Mouse (Mus musculus): Measurements from ENCODE around the gene Upk2.
"Not testable (repeated sequence)": the region's sequence is repeated elsewhere in the genome, so short reads cannot be mapped to it uniquely, and the experiment has no call there.

Gene Upk2

DNA sequence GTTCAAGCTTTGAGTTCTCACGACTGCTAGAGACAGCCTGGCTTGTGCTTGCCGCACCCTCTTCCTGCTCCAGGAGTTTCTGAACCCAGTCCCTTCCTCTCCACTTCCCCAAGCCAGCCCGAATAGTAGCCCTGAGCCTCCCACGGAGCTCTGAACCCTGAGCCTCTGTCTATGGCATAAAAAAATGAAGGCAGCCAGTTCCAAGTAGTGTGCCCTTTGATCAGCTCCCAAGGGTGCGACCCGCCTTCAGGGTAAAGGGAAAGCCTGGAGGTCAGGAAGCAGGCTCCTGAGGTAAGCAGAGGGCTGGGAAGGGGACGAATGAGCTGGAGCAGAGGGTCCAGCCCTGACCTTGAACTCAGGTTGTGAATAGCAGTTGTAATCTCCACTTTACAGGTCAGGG, 13.4 kb upstream of the Upk2 start:
- DNase-seq (ENCODE audit: low spot score in 2 of 2), result no peak

DNA sequence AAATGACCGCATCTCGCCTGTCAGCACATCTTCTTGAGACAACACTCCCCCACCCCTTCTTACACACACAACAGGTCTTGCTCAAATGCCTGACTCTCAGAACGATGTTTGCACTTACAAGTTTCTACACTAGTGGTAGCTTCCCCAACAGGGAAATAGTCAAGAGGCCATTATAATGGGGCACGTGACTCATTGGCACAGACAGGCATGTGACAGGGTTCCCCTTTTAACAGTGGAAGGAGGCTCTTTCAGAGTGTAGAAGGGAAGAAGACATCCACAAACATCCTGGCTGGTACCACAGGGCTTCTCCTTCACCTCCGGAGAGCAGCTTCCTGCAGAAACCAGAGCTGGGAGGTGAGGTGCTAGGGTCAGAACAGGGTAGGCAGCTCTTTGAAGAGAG, 7.2 kb upstream of the Upk2 start:
- peak in 1 of 2 experiments; percentile 42 for DNase-seq (ENCODE audit: low spot score in 2 of 2)

DNA sequence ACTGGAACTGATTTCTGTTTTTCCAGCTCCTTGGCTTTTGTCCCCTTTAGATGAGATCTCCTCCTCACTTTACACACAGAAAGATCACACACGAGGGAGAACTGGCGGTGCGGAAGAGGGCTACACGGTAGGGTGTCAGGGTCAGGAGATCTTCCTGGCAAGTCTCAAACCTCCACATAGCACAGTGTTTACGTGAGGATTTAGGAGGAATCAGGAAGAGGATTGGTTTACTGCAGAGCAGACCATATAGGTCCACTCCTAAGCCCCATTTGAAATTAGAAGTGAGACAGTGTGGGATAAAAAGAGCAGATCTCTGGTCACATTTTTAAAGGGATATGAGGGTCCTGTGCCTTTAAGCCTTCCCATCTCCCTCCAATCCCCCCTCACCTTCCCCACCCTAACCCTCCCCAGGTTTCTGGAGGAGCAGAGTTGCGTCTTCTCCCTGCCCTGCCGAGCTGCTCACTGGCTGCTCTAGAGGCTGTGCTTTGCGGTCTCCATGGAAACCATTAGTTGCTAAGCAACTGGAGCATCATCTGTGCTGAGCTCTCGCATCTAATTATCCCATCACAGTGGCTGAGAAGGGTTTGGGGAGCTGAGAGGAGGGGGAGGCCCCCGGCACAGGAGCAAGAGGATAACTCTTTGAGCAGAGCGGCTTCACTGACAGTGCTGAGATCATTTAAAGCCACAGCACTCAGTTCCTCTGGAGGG, 2.4 kb upstream of the Upk2 start:
- no peak for DNase-seq (ENCODE audit: low spot score in 2 of 2)

DNA sequence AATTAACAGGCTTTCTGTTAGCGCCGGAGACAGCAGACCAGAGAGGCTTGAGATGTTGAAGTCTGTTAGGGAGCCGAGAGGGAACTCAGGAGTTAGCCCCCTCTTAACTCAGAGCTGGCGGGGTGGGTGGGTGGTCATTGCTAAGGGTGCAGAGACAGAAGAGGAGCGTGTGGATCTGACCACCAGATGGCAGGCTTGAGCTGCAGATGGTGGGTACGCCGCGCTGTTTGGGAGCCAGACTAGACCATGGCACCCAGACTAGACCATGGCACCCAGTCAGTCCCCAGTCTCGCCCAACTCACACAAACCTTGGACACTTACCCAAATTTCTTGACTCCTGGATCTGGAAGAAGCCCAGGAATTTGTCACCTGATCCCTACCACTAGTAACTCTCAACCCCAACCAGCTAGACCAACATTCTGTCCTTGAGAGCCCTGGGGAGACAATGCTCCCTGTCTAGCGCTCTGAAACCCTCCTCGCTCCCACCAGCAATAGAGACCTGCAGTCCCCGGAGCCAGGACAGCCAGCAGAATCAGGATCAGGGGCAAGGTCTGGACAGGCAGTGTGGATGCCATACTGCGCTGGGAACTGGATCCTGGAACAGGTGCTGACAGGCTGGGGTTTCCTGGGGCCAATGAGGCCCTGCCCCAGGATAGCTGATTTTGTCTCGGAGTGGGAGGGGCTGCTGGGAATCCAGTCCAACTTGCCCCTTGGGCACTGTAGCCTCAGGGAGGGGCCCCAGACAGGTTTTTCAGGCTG, 465 bp downstream of the Upk2 start:
- peak; percentile 76 to 85 for DNase-seq (ENCODE audit: low spot score in 2 of 2)

DNA sequence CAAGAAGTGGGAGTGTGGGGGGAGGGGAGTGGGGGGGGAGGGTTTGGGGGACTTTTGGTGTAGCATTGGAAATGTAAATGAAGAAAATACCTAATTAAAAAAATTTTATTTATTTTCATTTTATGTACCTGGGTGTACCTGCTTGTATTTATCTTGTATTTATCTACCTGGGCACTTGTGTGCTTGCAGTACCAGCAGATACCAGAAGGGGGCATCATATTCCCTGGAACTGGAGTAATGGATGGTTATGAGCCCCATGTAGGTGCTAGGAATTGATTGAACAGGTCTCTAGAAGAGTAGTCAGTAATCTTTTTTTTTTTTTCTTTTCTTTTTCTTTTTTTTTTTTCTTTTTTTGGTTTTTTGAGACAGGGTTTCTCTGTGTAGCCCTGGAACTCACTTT, 4.4 kb downstream of the Upk2 start:
- DNase-seq (ENCODE audit: low spot score in 2 of 2), result peak; percentile 18 to 33

DNA sequence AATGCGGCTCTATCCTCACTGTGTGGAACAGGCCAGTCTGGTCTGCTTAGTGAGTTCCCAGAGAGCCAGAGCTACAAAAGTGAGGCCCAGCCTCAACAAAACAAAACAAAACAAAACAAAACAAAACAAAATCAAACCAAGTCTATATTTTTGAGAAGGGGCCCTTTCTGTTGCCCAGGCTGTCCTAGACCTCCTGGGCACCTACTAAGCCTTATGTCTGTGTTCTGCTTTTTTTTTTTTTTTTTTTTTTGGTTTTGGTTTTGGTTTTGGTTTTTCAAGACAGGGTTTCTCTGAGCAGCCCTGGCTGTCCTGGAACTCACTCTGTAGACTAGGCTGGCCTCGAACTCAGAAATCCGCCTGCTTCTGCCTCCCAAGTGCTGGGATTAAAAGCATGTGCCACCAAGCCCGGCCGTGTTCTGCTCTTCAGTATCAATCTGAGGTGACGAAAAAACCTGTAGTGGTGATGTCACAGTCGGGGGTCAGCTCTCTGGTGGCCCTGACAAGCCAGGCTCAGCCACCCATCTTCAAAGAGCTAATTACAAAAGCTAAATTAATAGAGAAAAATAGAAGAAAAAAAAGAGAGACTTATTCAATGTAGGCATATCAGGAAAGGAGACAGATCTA, 10.3 kb downstream of the Upk2 start:
- DNase-seq (ENCODE audit: low spot score in 2 of 2), result not testable (repeated sequence)

DNA sequence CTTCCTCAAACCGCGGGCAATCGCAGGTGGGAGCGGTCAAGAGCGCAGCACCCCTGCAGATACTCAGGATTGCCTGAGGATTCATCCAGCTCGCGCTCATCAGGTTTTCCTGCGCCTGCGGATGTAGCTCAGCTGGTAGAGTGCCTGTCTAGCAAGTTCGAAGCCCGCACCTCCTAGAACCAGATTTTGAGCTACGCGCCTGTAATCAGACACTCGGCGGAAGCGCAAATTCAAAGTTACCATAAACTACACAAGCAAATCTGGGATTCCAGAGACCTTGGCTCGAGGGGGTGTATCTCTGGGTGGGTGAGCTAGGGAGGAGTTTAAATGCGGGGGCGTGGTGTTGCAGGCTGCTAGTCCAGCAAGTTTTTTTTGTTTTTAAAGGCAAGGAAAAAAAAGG, 13.8 kb downstream of the Upk2 start, which contains the start of gene Foxr1:
Foxr1 (minus strand) TSS at position 176 of the 400 bp plus-strand sequence.
- DNase-seq (ENCODE audit: low spot score in 2 of 2), result no peak

DNA sequence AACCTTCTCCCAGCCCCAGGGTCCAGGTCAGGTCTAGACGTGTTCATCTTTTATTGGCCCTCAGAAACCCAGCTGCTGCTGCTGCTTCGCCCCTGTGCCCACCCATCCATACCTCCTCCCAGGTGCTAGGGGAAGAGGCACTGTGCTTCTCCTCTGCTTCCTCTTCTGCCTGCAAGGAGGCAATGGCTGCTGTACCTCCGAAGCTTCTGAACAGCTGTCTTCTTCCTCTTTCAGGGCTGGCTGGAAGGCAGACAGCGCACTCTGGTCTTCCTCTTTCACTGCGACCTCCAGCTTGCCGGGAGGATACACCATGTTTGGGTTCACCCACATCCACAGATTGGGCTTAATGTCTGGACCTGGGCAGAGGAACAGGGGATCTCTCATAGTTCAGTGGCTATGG, 19.0 kb downstream of the Upk2 start:
- peak in 1 of 2 experiments; percentile 48 for DNase-seq (ENCODE audit: low spot score in 2 of 2)

DNA sequence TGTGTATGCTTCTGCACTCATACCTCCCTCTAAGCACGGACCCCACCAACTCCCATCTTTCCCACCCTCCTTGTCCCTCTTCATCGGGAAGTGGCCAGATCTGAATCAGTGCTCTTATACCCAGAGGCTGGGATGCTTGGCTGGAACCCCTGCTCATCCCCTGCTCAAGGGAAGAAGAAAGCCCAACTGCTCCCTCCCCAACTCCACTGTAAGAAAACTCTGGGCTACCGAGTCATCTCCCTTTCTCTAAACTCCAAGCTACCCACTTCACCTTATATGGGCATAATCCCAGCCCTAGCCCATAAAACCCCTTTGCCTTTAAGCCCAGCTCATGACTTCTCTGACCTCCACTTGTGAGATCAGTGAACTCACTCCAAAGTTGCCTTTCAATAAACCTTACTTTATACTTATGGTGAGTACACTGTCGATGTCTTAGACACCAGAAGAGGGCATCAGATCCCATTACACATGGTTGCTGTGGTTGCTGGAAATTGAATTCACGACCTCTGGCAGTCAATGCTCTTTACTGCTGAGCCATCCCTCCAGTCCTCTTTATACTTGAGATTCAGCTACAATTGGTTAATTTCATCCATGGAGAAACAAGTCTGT, 22.1 kb downstream of the Upk2 start:
- DNase-seq (ENCODE audit: low spot score in 2 of 2), result no peak

DNA sequence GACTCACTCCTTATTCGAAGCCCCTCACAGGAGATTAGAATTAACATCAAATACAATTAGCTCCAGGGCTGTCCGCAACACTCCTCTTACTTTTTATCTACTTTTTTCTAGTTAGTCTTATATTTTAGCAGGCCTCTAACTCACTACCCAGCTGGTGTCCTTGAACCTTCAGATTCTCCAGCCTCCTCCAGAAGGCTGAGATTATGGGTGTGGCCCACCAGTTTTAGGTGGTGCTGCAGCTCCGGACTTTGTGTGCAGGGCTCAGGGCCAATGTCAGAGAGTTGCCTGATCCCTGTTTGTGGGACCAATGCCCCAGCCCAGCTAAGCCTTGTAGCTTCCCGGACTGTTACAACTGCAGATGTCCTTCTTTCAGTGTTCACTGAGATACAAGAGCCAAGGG, 31.2 kb downstream of the Upk2 start:
- DNase-seq (ENCODE audit: low spot score in 2 of 2), result no peak

DNA sequence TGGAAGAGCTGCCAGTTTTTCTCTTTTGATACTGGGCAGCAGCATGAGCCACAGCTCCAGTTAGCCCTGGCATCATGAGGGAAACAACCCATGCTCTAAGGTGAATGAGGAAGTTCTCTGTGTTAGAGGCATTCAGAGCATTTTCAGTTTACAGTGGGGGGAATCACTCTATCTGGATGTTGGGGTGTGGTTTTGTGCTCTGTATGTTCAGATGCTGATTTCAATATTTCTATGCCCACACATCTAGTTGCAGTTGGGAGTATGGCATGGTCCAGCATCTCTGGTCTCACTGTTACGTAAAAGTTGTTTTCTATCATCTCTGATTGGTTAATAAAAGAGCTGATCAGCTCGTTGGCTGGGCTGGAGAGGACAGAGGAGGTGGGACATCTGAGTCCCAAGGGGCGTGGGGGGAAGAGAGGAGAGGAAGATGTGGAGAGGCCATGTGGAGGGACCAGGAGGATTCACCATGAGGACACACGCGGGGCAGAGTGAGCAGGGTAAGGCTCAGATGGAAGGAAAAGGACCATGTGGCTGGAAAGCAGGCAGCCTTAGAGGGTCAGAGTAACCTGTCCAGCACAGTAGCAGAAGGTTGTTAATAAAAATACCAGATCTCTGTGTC, 34.4 kb downstream of the Upk2 start:
- no peak for DNase-seq (ENCODE audit: low spot score in 2 of 2)

DNA sequence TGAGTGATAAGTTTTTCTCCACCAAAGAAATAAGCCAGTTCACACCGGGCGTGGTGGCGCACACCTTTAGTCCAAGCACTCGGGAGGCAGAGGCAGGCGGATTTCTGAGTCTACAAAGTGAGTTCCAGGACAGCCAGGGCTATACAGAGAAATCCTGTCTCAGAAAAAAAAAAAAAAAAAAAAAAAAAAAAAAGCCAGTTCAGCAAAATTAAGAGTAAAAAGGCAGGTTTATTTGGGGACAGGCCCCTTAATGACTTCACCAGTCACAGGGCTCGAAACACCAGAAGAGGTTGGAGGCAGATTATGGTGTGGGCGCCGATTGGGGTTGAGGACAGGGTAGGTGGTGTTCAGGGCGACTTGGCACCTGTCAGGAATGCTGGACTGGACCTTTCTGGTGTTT, 35.0 kb downstream of the Upk2 start:
- not testable (repeated sequence) for DNase-seq (ENCODE audit: low spot score in 2 of 2)

DNA sequence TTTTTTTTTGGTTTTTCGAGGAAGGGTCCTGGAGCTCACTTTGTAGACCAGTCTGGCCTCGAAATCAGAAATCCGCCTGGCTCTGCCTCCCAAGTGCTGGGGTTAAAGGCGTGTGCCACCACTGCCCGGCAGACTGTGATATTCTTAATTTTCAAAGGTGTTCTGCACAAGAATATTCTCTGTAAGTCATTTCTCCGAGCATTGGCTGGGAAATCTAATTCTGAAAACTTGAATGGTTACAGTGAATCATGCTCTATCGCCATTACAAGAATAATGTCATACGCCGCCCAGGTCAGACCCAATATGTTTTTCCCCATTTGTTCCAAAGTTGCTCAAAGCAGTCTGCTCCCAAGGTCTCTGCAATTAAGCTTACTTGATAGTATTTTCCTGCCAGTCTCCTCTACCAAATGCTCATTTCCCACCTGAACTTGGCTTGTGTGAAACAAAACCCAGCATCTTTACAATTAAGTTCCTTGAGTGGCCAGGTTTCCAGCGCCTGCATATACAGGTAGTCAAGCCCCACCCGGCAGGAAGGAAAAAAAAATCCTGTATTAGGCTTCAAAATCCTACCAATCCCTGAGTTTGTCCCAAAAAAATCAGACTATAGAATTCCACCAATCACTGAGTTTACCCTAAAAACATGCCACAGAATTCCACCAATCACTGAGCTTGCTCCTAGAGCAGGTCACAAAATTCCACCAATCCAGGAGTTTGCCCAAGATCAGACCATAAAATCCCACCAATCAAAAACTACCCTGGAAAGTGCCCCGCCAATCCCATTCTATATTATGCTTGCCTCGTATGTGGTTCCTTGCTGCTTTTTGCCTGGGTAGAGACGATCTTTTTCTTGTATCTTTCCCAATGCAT, 36.0 kb downstream of the Upk2 start, which contains the start of gene Ccdc84:
Ccdc84 (minus strand) TSS at position 51 of the 867 bp plus-strand sequence.
- no peak for DNase-seq (ENCODE audit: low spot score in 2 of 2)

DNA sequence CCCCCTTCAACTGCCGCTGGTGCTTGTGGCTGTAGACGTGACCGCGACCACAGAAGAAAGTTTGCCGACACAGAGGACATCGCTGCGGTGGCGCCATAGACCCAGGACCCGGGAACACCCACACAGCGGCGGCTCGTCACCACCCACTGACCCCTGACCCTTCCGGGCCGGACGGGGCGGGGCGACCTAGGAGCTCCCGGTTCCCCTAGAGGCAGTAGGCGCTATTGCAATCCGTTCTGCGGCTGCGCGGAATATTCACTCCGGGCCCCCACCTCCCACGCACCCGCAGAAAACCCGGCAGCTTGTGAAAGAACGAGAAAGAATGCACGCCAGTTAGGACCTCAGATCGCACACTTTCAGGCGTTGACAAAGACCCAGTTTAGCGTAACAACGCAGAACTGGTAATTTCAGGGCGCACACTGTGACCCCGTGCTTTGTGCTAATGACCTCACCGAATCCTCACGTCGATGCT, 36.8 kb downstream of the Upk2 start:
- DNase-seq (ENCODE audit: low spot score in 2 of 2), result peak; percentile 95

DNA sequence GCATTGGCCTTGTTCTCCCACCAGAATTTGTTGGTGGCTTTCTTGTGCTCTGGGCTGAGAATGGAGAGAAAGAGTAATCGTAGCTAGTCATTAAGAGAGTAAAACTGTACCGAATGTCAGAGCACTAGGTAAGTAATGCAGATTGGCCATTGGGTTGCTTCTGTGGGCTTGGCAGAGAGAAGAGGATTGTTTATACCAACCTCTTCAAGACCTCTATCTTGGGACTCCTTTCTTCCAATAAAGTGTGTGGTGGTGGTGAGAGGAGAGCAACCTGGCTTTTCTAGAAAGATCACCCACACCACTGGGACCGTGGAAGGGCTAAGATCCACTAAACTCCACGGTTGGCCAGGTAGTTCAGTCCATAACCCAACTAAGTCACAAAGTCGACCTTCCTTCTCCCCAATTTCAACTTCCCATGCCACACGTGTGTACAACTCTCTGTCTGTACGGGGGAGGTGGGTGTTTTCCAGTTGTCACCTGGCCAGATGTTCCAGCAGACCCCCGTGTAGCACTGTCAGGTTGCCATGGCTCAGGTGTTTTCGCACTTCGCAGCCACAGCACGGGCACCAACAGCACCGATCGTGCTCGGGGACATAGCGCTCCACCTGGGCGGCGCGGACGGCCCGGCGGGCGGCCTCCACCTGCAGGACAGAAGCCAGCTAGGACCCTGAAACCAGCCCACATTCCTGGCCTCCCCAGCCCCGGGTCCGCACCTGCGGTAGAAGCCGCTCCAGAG, 37.5 kb downstream of the Upk2 start:
- no peak for DNase-seq (ENCODE audit: low spot score in 2 of 2)

DNA sequence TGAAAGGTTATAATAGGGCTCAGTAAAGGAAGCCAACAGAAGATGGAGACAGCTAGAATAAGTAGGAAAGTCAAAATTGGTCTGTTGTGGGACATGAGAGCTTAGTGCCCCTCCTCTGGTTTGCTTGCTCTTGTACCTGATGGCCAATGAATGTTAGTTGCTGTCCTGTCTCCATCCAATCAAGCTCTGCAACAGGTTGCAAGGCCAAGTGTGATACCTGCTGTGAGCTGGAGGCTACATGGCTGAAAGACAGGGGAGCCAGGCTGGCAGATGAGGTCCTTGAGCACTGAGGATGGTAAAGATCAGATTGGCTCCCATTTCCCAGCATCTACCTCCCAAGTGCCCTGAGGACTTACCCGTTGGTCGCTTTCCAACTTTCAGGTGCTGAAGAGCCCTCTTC, 42.0 kb downstream of the Upk2 start:
- no peak for DNase-seq (ENCODE audit: low spot score in 2 of 2)

DNA sequence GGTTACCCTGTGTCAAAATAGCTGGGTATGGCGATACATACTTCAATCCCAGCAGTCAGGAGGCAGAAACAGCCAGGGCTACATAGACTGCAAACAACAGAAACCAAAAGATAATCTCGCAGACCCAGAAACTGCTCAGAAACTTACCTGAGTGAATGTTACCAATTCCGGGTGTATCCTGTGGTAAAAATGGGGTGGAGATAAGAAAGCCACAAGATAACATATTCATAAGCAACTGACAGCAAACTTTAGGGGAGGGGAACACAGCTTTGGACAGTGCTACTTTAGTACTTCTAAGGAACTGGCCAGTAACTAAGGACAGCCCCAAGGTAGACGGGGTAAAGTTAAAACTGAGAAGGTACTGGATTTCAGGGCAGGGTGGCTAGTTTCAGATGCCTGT, 42.5 kb downstream of the Upk2 start:
- no peak for DNase-seq (ENCODE audit: low spot score in 2 of 2)

DNA sequence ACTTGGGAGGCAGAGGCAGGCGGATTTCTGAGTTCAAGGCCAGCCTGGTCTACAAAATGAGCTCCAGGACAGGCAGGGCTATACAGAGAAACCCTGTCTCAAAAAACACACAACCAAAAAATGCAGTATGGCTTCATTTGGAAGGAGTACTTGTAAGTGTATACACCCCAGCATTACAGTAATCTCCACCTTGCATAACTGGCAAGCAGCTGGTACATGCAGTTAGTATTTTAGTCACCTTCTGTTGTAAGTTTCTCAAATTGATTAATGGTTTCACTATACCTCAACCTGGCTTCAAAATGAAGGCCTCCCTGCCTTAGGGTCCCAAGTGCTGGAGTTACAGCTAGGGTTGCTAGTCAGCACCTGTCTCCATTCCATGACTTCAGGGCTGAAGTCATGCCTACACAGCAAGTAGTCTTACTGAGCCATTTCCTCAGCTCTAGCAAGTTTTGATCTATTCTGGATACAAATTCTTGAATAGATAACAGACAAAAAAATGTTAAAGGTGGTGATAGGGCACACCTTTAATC, 43.1 kb downstream of the Upk2 start:
- DNase-seq (ENCODE audit: low spot score in 2 of 2), result no peak

DNA sequence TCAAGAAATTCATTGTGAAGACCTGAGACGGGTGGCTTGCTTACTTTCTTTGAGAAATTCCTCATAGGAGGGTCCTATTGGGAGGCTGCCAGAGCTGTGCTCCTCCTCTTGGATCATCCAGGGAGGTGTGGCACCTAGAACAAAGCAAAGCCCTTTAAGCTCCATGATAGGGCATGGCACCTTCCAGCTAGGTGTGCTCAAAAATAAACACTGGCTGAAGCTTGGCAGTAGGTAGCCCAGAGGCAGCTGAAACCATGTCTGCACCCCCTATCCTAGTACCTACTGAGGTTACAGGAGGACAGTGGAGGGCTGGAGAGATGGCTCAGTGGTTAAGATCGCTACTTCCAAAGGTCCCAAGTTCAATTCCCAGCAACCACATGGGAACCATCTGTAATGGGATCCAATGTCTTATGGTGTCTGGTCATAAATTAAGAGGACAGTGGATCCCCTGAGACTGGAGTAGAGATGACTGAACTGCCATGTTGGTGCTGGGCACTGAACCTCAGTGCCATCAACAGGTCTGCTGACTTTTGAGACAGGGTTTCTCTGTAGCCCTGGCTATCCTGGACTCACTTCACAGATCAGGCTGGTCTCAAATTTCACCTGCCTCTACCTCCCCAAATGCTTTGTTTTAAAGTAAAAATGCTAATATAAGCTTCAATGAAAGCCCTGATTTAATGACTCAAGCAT, 44.0 kb downstream of the Upk2 start:
- no peak for DNase-seq (ENCODE audit: low spot score in 2 of 2)
